Mouse (Mus musculus): ENCODE measurements around the gene Nrxn1.

DNA sequence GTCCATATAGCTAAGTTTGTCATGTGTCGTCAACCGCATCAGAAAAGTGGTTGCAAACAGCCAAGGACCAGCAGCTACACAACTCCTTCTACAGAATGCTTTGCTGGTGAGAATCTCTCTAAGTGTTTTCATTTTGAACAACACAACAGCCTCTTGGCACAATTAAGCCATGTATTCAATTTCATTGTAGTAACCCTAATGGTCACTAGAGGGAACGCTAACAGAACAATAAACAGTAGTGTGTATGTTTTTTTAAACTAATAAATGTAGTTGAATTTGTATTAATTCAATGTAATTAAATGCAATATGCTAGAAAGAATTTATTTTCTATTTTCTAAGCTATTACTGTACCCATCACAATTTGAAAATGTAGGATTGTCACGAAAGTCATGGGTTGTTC, 471.0 kb downstream of the Nrxn1 start:
- TF ChIP-seq CTCF (IDR thresholded peaks at IDR 0.05; ENCODE audit: borderline replicate concordance, control insufficient read depth, extremely low read depth, insufficient read depth, low read length, poor library complexity) (no peak), POLR2A (IDR thresholded peaks at IDR 0.05; ENCODE audit: control insufficient read depth, extremely low read depth, insufficient read depth, low read length, poor library complexity) (no peak)

All from thymus, adult 2 months (tissue).